Mouse (Mus musculus): Measurements from ENCODE around the gene Map3k21.

The Map3k21 gene

DNA sequence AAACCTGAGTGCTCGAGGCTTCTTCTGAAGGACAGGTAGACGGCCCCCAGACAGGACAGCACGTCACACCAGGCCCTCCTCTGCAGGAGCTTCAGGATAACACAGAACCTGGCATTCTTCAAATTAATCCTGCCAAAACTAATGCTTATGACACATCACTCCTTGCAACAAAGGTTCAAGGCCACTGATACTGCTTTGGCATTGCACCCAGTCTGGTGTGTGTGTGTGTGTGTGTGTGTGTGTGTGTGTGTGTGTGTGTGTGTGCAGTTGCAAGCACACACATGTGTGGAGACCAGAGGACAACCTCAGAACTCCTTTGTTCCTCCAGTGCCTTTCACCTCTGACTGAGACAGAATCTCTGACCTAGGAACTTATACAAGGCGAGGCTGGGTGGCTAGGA, 3.0 kb downstream of the Map3k21 start:
- no peak for DNase-seq (ENCODE audit: extremely low read depth, insufficient read length, low spot score)

DNA sequence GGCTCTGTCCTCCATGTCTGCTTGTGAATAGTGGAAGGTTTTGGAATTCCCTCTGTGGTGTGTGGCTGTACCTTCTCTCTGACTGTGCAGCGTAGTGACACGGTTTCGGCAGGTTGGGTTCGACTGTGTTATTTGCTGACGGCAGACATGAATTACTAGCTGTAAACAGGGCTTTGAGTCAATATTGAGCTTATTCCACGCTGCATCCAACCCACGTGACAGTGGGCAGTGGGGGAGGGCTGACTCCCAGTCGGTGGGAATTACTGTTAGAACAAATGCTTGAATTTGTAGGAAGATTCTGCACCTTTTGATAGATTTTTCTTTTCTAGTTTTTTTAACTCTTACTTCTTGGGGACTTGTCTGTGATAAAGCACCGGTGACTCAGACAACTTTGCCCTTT, 4.1 kb downstream of the Map3k21 start:
- DNase-seq (ENCODE audit: extremely low read depth, insufficient read length, low spot score) = no peak

DNA sequence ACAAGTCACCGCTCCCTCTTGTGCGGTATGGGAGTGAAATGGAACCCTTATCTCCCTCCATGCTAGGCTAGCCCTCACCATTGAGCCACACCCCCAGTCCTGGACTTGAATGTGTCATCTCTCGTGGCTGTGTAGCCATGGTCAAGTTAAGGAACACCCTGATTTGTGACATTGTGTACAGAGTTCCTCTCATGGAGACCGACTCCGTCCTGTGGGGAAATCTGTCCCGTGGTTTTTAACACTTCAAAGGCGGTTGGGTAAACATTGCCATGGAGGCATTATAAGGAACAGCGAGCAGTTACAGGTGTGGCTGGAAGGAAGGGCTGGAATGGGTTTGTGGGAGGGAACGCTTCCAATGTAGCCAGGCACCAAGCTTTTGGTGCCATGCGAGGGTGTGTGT, 6.8 kb downstream of the Map3k21 start:
- DNase-seq (ENCODE audit: extremely low read depth, insufficient read length, low spot score) = no peak

DNA sequence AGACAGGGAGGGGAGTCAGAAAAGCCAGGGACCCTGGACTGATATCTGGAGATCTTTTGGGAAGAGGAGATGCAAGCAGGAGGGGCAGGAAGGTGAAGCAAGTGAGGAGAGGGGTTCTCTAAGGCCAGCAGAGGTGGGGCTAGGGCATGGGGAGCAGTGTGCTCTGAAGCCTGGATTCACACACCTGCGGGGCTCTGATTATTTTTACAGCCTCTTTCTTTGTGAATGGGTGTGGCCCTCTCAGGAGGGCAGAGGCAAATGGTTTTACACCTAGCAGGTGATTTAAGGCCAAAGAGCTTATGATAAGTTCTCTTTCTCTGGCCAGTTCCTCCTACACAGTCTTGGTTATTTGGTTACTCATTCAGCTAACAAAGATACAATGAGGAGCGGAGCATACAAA, 8.5 kb downstream of the Map3k21 start:
- no peak for DNase-seq (ENCODE audit: extremely low read depth, insufficient read length, low spot score)

DNA sequence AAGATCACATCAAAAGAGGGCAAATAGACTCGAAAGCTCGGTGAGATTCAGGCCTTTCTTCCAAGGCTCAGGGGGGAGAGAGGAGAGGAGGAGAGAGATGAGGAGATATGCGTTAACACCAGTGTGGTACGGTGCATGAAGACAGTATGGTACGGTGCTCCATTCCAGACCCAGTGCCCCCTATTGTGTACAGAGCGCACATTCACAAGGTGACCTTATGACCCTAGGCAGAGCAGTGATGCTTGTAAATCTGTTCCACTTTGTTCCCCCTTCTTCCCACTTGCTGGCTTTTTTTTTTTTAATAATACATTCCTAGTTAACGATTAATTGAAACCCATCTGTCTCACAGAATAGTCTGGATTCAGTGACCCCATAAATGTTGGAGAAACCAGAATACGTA, 9.3 kb downstream of the Map3k21 start:
- DNase-seq (ENCODE audit: extremely low read depth, insufficient read length, low spot score) = no peak

DNA sequence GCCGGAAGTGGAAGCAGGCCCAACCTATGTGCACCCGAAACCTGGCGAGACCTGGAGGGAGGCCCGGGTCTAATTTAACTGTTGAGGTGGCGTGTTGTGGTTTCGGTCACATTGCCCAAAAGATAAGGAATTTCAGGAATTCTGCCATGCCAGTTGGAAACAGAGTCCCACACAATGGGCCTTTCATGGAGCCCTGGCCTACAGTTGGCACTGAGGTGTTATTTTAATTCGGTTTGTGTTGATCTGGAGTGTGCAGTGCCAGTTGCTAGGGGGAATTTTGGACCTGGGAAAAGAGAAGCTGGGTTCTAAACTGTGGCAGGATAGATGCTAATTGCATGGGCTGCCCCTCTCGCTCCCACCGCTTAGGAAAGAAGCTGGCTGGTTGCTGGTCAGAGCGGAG, 10.0 kb downstream of the Map3k21 start:
- DNase-seq (ENCODE audit: extremely low read depth, insufficient read length, low spot score) = no peak

DNA sequence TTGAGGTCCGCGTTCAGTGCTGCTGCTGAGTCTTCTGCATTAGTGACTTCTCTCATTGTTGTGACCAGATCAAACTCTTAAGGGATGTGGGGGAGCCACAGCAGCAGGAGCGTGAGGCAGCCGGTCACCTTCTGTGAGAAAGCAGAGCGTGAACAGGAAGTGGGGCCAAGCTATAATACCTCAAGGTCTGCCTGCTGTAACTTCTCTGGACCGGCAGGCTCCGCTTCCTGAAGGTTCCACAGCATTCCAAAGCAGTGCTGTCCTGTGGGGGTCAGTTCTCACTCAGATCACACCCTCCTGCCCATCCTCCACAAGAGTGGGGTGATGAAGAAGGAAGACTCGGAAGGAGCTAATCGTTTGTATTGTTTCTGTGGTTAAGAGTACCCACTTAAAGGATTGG, 10.5 kb downstream of the Map3k21 start:
- no peak for DNase-seq (ENCODE audit: extremely low read depth, insufficient read length, low spot score)

DNA sequence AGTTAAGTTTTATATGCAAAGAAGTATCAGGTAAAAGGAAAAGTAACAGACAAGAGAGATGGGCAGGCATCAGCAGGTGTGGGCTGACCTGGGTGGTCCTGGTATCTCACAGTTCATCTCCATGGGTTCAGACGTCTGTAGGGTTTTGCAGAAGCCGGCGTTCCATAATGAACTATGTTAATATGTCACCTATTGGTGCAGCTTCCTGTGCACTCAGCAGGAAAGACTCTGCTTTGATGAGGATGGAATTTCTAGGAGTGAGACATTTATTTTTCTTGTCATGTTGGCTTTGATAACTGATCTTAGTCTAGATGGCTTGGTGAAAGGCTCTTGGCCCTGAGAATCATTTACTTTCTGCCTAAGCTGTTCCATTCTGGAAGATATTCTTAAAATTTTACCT, 12.1 kb downstream of the Map3k21 start:
- DNase-seq (ENCODE audit: extremely low read depth, insufficient read length, low spot score) = no peak

DNA sequence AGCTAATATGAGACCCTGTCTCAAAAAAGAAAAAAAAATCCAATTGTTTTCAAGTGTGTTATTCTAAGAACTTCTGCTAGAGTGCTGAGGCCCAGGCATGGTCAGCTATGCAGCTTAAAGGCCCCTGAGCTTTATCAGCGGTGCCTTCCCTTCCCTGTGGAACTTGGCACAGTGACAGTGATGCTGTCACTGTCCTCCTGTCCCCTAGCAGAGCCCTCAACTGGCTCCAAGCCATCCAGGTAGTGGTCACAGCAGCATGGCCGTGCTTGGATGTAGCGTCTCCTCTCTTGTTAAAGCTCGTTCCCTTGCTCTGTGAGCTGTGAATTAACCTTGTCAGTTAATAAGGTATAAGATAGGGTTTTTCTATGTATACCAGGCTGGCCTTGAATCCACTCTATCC, 16.4 kb downstream of the Map3k21 start:
- DNase-seq (ENCODE audit: extremely low read depth, insufficient read length, low spot score) = no peak

DNA sequence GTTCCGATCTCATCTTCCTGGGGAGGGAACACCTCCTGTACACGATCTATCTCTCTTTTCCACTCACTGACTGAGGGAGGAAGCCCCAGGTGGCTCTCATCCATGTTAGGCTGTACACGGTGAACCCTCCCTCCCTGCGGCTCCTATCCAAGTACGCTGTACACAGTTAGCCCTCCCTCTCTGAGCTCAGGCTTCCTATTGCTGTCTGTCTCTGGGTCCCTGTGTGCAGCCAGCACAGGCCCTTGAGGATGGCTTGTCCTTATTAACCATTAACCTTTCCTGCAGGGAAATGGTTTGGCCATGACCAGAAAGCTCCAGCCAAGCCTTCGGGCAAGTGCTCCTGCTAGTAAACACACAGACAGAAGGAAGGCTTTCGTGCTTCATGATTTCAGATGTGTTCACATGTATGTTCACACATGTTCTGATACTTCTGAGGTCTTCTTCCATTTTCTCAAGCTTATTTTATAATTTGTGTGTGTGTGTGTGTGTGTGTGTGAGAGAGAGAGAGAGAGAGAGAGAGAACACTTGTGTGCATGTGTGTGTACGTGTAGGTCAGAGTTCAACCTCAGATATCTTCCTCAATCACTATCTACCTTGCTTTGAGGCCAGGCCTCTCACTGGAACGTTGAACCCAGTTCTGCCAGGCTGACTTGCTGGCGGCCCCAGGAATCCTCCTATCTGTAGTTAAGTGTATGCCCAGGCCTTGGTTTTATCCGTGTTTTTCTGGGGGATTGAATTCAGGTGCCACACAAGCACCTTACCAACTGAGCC, 20.2 kb downstream of the Map3k21 start:
- DNase-seq (ENCODE audit: extremely low read depth, insufficient read length, low spot score) = no peak

DNA sequence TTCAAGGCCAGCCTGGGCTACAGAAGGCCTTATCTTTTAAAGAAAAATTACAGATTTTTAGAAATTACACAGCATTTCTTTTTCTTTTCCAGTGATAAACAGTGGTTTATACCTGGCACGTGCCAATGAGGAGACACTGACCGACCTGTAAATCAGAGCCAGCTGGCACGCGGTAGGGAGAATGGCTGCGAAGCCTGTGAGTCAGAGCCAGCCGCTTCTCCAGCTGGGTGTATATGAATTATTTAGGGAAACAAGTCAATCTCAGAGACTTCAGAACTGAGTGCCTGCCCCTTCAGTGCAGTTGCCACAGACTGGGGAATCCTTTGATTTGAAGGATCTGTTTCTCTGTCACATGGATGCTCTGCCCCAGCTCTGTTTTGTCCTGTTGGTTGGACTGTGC, 21.6 kb downstream of the Map3k21 start:
- DNase-seq (ENCODE audit: extremely low read depth, insufficient read length, low spot score) = no peak

DNA sequence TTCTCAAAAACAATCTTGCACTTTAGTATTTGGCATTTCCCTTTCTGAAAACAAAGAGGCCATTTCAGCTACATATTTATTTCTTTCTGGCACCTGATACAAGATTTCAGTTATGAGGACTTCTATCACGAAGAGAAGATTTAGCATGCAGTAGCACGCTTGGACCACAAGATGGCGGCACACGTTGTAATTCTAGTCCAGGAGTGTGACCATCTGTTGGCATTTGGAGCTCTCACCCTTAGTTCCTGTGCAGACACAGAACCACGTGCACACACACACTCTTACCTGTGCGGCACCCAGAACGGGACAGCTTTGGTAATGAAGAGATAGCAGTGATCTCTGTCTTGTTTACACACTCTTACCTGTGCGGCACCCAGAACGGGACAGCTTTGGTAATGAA, 25.4 kb downstream of the Map3k21 start:
- no peak for DNase-seq (ENCODE audit: extremely low read depth, insufficient read length, low spot score)

DNA sequence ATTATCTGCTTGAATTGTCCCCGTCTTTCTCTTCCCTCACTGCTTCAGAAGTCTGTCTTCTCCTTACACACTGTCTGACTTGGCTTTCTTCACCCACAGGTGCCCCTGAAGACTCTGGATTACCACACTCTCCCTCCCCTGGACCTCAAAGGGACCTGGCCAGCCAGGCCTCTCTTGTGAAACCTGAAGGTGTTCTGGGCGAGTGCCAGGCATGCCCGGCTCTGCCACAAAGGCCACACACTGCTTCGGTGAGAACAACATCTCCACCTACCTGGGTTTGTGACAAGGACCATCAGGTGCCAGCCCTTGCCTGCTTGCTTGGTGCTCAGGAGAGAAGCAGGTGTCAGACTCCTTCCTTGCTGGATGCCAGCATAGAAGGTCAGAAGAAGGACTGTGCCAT, 34.3 kb downstream of the Map3k21 start:
- DNase-seq (ENCODE audit: extremely low read depth, insufficient read length, low spot score) = no peak

DNA sequence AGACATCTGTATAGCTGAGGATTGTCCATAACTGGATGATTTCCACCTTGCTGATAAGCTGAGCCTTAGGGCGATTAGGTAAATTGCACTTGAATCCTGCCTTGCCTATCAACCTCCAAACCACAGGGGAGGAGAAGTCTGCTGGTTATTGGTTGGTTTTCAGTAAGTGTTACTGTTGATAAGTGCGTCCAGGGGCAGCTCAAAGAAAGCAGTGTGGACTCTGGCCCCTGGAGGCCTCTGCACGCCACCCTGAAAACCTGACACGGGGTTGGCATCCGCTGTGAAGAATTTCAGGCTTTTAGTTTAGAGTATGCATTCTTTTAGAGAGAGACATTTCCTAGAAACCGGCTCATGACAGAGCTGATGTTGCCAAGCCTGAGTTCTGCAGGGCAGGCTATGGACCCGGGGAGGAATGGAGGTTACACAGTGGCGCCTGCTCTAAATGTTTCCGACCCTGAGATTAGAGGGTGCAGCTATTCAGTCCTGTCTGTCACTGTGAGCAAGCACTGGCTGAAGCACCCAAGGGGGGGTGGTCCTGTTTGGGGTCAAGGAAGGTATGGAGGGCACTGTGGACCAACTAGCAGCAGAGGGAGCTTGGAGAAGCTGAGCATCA, 38.6 kb downstream of the Map3k21 start:
- DNase-seq (ENCODE audit: extremely low read depth, insufficient read length, low spot score) = no peak

DNA sequence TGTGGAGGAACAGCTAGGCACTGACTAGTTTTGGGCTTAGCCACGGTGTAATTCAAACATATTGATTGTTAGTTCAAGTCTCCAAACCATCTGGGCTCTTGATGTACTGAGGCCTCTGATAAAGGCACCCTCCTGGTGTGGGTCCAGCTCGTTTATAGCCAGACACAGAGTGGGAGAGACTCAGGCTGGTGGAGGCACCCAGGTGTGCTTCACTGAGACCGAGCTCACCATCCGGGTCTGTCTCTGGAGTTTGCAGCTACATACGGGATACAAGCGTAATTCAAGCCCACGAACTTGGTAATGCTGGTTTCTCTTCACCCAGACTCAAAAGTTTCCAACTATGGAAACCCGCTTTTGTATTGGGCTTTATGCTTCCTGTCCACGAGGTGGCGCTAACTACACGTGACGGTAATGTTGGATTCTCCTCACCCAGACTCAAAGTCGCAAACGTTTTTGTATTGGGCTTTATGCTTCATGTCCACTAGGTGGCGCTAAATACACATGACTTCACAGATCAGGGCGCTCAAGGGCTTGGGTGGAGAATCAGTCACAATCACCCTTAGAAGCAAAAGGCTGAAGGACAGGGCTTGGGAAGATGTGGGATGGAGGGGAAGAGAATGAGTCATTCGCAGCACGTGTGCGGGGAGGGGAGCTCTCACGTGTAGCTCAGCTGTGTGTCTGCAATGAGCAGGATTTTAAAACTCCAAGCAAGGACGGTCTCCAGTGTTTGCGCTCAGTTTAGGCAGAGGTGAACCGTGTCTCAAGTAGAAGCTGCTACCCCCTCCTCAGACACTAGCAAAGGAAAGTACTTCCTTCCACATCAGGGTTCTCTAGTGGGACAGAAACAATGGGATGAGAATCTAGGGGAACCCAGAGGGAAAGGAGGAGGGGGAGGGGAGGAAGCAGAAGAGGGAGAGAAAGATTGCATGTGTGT, 40.0 kb downstream of the Map3k21 start:
- DNase-seq (ENCODE audit: extremely low read depth, insufficient read length, low spot score) = peak; percentile 37

DNA sequence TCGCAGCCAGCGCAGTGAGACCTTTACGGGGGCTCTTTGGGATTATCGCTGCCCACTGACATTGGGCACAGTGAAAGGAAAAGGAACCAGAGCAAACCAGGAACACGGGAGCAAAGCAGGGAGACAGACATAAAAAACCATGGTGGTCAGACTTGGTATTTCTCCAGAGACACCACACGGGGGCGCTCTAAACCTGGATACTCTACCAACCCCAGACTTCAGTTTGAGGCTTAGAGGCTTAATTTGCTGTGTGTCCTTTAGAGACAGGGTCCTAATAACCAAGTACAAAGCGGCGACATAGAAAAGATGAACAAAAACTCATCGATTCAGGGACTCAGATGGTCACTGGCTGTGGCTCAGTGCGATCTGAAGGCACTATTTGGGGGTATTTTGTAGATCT, 45.4 kb downstream of the Map3k21 start:
- no peak for DNase-seq (ENCODE audit: extremely low read depth, insufficient read length, low spot score)

DNA sequence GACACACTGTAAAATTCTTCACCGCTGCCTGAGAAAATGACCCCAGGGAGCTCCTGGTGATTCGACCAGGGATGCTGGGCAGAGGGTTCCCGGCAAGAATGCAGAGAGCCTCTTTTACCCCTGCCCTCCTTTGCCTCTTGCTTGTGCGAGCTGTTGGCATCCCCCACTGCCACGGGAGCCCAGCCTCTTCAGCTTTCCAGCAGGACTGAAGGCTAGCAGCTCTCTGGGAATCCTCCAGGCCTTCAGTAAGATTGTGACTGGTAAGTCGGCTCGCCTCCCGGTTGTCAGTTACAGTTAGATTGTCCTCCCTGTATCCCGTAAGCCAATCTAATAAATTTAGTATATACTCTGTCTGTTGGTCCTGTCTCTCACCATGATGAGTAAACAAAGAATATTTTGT, 46.5 kb downstream of the Map3k21 start:
- DNase-seq (ENCODE audit: extremely low read depth, insufficient read length, low spot score) = no peak

DNA sequence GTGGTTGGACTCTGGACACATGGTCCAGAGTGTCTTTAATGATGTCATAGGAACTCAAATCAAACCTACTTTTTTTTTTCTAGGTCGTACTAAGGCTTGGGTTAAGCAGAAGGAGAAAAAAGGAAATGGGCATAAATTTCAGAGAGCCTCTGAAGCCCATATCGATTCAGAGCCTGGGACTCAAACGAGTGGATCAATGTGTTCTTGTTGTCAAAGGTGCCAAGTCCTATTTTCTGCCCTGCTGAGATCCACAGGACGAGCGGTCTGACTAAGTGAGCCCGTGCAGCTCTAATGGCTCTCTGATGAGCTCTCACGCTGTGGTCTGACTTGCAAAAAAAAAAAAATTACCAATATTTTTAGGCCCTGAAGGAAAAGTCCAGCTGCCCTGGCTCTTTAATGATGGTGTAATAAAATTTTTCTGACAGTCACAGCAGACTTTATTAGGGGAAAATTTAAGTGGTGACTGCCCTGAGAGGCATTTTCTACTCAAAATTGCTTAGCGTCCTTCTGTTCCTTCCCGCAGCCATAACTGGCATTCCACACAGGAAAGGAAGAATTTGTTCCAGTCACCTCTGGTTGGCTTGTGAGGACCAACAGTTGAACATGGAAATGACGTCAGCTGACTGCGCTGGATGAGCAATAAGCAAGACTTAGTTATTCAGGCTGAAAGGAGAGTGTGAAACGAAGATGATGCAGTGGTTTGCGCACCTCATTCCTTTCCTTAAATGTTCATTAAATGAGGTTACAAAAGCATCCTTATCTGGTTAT, 47.2 kb downstream of the Map3k21 start:
- no peak for DNase-seq (ENCODE audit: extremely low read depth, insufficient read length, low spot score)

DNA sequence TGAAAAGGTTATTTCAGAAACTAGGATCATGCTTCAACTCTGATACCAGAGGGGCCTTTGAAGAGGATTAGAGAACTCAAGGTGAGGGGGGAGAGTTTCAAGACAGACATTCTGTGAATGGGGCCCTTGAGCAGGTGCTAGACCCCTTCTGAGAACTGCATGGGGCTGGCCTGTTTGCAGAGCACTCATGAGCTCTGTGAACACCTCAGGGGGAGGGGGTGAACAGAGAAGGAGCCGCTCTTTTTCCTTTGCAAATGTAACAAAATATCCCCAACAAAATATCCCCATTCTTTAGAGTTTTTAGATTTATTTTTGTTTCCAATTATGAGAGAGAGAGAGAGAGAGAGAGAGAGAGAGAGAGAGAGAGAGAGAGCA, 47.7 kb downstream of the Map3k21 start:
- no peak for DNase-seq (ENCODE audit: extremely low read depth, insufficient read length, low spot score)

DNA sequence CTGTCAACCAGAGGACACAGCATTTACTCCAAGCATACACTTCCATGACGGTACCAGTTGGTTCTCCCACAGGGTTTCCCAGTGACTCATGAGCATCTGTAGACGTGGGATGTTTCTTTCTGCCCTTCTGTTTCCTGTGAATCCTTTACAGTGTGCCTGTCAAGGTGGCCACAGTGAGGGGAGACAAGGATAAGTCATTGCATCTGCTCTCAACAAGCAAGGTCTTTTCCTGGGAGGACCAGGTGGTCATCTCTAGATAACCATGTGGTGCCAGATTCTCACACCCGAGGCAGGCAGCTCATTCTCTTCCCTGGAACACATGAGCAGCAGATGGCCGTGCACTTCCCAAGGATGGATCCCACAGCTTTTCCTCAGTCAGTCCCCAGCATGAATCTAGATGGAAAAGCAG, 49.1 kb downstream of the Map3k21 start:
- DNase-seq (ENCODE audit: extremely low read depth, insufficient read length, low spot score) = no peak

DNA sequence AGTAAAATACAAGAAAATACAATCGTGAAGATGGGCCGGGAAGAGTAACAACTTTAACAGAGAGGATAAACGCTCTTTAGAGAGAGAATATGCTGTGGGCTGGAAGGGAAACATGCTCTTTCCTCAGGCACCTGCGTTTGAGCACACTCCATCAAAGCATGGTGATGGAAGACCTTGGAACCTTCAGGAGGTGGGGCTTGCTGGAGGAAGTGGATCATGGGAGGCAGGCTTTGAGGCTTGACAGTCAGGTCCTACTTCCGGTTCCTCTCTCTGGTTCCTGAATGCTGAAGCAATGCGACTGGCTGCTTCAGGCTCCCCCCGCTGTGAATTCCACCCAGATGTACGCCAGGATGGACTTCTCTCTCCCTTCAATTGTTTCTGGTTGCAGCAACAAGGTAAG, 49.8 kb downstream of the Map3k21 start:
- DNase-seq (ENCODE audit: extremely low read depth, insufficient read length, low spot score) = no peak

Data from 3134 (cell line).